8 mouse cellular contexts compared by ENCODE assay signal in the genomic region with DNA sequence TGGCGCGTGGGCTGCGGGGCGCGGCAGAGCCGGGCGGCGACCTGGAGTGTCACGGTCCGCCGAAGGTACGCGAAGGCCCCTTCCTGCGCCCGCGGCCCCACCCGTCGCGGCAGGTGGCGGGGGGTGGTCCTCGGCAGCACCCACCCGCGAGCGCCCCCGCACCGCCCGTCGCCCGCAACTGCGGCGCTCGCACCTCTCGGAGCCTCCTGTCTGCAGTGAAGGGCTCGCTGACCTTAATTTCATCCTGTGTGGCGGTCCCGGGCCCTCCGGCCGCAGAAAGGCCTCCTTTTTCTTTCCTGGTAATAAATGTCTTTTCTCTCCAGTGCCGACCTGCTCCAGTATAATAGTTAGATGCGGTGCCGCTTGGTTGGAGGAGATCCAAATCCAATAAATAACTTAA. TPM values are rescaled to one million over a fixed set of nuclear protein-coding genes. Genes with fewer than 3 reads are reported as not detected.
DNase-seq lines count a peak whose midpoint lies in the region; ATAC-seq and TF ChIP-seq lines count a peak whose summit lies in the region.

No protein-coding gene starts in this region.

- no peak for TF ChIP-seq POLR2A in testis, adult 2 months (IDR thresholded peaks at IDR 0.05; ENCODE audit: control insufficient read depth, low read depth, low read length)

- WGBS in intestine, embryonic 15.5 days: under 1% methylated on average over 39 of the region's 41 CpGs
- WGBS in limb, embryonic 11.5 days: 0% methylated on average over 40 of the region's 41 CpGs
- 2% methylated on average over 36 of the region's 41 CpGs for WGBS in midbrain, embryonic 14.5 days

- ATAC-seq in intestine, embryonic 15.5 days: peak; percentile 18; the same call in 1 of the 2 replicates
- ATAC-seq in limb, embryonic 11.5 days (ENCODE audit: insufficient number of reproducible peaks, low FRiP score, low TSS enrichment, low read depth): no peak
- ATAC-seq in midbrain, embryonic 14.5 days (ENCODE audit: low FRiP score, low TSS enrichment): peak; percentile 22; the same call in 1 of the 2 replicates

- H3K27ac ChIP-seq in intestine, embryonic 15.5 days: peak overlapping the region; percentile 93
- H3K27ac ChIP-seq in limb, embryonic 11.5 days (replicated peaks; ENCODE audit: low read depth, low read length): peak overlapping the region; percentile 73
- H3K27ac ChIP-seq in midbrain, embryonic 14.5 days (replicated peaks; ENCODE audit: low read depth, low read length): peak overlapping the region; percentile 95
- peak overlapping the region; percentile 91 for H3K27ac ChIP-seq in testis, adult 2 months (ENCODE audit: control insufficient read depth, insufficient read depth, low read depth, low read length)

- peaks cover 22% of the 10 kb centered on the region for H3K4me1 ChIP-seq in intestine, embryonic 15.5 days (replicated peaks)
- H3K4me1 ChIP-seq in limb, embryonic 11.5 days (ENCODE audit: control insufficient read depth, insufficient read depth, low read length): peaks cover 4% of the 10 kb centered on the region; the same call in 1 of the 2 replicates
- H3K4me1 ChIP-seq in midbrain, embryonic 14.5 days (ENCODE audit: control insufficient read depth, insufficient read depth, low read length): peaks cover 42% of the 10 kb centered on the region
- H3K4me1 ChIP-seq in testis, adult 2 months (ENCODE audit: control insufficient read depth, insufficient read depth, low read length): peaks cover 6% of the 10 kb centered on the region

- peak; percentile 14 for DNase-seq in gastrocnemius, adult 18-20 months (ENCODE audit: low spot score)
- DNase-seq in gastrocnemius, postnatal 25 days: no peak
- peak; percentile 69 for DNase-seq in cerebellum, adult 11-12 months
- peak; percentile 24 to 36 for DNase-seq in frontal cortex, postnatal 14 days (ENCODE audit: low spot score in 2 of 2)
- peak; percentile 67 for DNase-seq in limb, embryonic 11.5 days (ENCODE audit: low spot score)
- peak; percentile 77 for DNase-seq in midbrain, embryonic 14.5 days

- H3K4me3 ChIP-seq in intestine, embryonic 15.5 days (replicated peaks): peak overlapping the region; percentile 96
- peak overlapping the region; percentile 98 for H3K4me3 ChIP-seq in limb, embryonic 11.5 days (ENCODE audit: low read depth, low read length)
- H3K4me3 ChIP-seq in midbrain, embryonic 14.5 days (replicated peaks; ENCODE audit: low read depth, low read length): peak overlapping the region; percentile 95
- H3K4me3 ChIP-seq in testis, adult 2 months (ENCODE audit: control insufficient read depth, low read depth, low read length): peak overlapping the region; percentile 88

- no peaks in the 10 kb centered on the region for H3K9me3 ChIP-seq in intestine, embryonic 15.5 days
- H3K9me3 ChIP-seq in limb, embryonic 11.5 days (ENCODE audit: control insufficient read depth, low read length): no peaks in the 10 kb centered on the region
- no peaks in the 10 kb centered on the region for H3K9me3 ChIP-seq in midbrain, embryonic 14.5 days (ENCODE audit: control insufficient read depth, low read length)

- no peaks in the 10 kb centered on the region for H3K36me3 ChIP-seq in intestine, embryonic 15.5 days
- H3K36me3 ChIP-seq in limb, embryonic 11.5 days (ENCODE audit: control insufficient read depth, insufficient read depth, low read length): no peaks in the 10 kb centered on the region
- H3K36me3 ChIP-seq in midbrain, embryonic 14.5 days (ENCODE audit: control insufficient read depth, insufficient read depth, low read length): peaks cover 28% of the 10 kb centered on the region
- H3K36me3 ChIP-seq in testis, adult 2 months (ENCODE audit: control insufficient read depth, insufficient read depth, low read length): peaks cover 3% of the 10 kb centered on the region

- H3K9ac ChIP-seq in intestine, embryonic 15.5 days: peak overlapping the region; percentile 98
- peak overlapping the region; percentile 91 for H3K9ac ChIP-seq in limb, embryonic 11.5 days (ENCODE audit: low read length)
- H3K9ac ChIP-seq in midbrain, embryonic 14.5 days (replicated peaks; ENCODE audit: low read length): peak overlapping the region; percentile 97

- H3K27me3 ChIP-seq in intestine, embryonic 15.5 days (replicated peaks): no peaks in the 10 kb centered on the region
- H3K27me3 ChIP-seq in limb, embryonic 11.5 days (ENCODE audit: control insufficient read depth, insufficient read depth, low read length): no peaks in the 10 kb centered on the region
- H3K27me3 ChIP-seq in midbrain, embryonic 14.5 days (ENCODE audit: control insufficient read depth, insufficient read depth, low read length): no peaks in the 10 kb centered on the region
- H3K27me3 ChIP-seq in testis, adult 2 months (ENCODE audit: control insufficient read depth, insufficient read depth, low read length): no peaks in the 10 kb centered on the region

- no peak for TF ChIP-seq CTCF in testis, adult 2 months (IDR thresholded peaks at IDR 0.05; ENCODE audit: control insufficient read depth, insufficient read depth, insufficient replicate concordance, low read depth, low read length)

- peak overlapping the region; percentile 70 for H3K4me2 ChIP-seq in intestine, embryonic 15.5 days (replicated peaks)
- peak overlapping the region; percentile 54 for H3K4me2 ChIP-seq in limb, embryonic 11.5 days (ENCODE audit: low read depth, severe bottlenecking)
- peak overlapping the region; percentile 71 for H3K4me2 ChIP-seq in midbrain, embryonic 14.5 days (ENCODE audit: low read length)

RNA-seq across cellular contexts. Expression of a gene that starts 0.5 kb away (rescaled TPM):
- total RNA-seq in gastrocnemius, adult 18-20 months (2021): 10 to 100 TPM; 32.7 to 43.1 TPM
- total RNA-seq in gastrocnemius, postnatal 25 days (2021): 10 to 100 TPM; 56.9 to 64.4 TPM
- 73.3 and 82.9 TPM in 2 replicates for polyA plus RNA-seq in intestine, embryonic 15.5 days (2015; fragmentation: Nextera tagmentation; extraction: Ambion mirVana)
- polyA plus RNA-seq in limb, embryonic 11.5 days (2014; fragmentation: Nextera tagmentation; extraction: Ambion mirVana): 89.9 and 103 TPM in 2 replicates
- polyA plus RNA-seq in midbrain, embryonic 14.5 days (2014; fragmentation: Nextera tagmentation; extraction: Ambion mirVana): 312 and 331 TPM in 2 replicates
- polyA plus RNA-seq in testis, adult 2 months (2012; rRNA removed): 112 and 117 TPM in 2 replicates

RNA-seq across cellular contexts. Expression of a gene that starts 30.7 kb away (rescaled TPM):
- 10 to 100 TPM; 23.1 to 23.9 TPM for total RNA-seq in gastrocnemius, adult 18-20 months (2021)
- 10 to 100 TPM; 19.7 to 21.3 TPM for total RNA-seq in gastrocnemius, postnatal 25 days (2021)
- polyA plus RNA-seq in intestine, embryonic 15.5 days (2015; fragmentation: Nextera tagmentation; extraction: Ambion mirVana): 44.5 and 45.5 TPM in 2 replicates
- 65.2 and 70.4 TPM in 2 replicates for polyA plus RNA-seq in limb, embryonic 11.5 days (2014; fragmentation: Nextera tagmentation; extraction: Ambion mirVana)
- polyA plus RNA-seq in midbrain, embryonic 14.5 days (2014; fragmentation: Nextera tagmentation; extraction: Ambion mirVana): 53.5 and 61.5 TPM in 2 replicates
- 31.4 and 36.0 TPM in 2 replicates for polyA plus RNA-seq in testis, adult 2 months (2012; rRNA removed)
